Mouse (Mus musculus): ENCODE measurements at regions not wholly inside any gene's neighbourhood (a gene's known extent, or its start where the extent isn't known, plus 50 kb on each side); places are given as distances from the start of the nearest gene placed in this dataset.

DNA sequence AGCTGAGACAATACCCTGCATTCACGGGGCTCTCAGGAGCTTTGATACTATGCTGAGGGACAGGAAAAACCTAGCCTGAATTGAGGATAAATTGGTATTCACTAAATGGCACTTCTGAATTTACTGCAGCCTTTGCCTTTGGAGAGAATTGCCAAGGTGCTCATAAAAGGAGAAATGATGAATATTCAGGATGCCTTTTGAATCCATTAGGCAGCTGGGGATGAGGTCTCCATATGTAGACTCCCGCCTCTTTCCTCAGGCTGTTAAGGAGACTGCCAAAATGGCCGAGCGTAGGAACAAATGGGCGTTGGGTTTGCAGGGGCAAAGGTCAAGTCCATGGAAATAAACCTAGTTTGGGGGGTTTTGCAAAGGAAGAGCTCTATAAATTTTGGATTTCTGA lies 123.5 kb downstream of the Hlx start:
- intact Hi-C loops (cut with DNase I), result no loop called here
- no peak for DNase-seq (ENCODE audit: low spot score in 2 of 2)

DNA sequence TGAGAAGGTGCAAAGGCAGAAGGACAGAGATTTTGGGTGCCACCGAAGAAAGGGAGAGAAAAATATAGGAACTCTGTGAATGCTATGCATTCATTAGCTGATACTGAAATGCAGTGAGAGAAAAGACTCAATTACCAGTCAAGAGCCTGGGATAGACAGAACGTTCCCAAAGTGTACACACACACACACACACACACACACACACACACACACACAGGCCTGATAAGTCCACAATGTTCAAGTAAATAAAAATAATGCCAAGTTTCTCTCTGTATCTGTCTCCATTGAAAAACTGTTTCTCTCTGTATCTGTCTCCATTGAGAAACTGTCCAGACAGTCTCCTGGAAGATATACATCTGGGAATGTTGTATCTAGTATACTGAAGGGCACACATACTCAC lies 124.1 kb downstream of the Hlx start:
- no peak for DNase-seq (ENCODE audit: low spot score in 2 of 2)
- intact Hi-C loops (cut with DNase I), result no loop called here

DNA sequence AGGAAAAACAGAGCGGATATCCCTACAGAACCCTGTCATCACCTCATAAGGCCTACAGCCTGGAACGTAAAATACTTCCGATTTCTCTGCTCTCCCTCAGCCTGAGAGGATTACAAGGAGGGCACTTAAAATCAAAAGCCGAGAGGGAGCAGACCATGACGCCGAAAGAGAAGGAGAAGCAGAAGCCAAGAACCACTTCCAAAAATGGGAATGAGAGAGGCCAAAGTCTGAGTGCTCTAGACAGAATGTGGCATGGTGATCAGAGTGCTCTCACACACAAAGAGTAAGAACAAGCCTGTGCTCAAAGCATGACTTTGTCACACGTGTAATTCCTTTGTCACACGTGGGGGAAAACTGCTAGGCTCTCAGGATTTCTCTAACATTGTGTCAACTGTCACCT lies 125.9 kb downstream of the Hlx start:
- intact Hi-C loops (cut with DNase I), result no loop called here
- no peak for DNase-seq (ENCODE audit: low spot score in 2 of 2)

DNA sequence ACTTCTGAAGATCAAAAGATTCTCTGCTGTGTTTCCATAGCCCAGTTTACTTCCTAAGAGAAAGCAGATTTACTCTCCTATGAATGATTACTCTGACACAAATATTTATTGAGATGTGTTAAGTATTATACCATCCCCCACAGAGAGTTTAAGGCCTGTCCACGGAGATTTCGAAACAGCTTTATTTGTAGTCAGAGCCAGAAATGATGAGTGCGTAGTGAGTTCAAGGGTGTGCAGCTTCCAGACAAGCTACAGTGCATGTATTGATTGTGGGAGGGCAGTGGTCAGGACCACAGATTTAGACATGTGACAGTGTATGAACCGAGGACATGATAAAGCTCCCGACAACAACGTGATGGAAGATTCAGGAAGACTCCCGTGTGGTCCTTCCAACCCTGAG lies 126.8 kb downstream of the Hlx start:
- DNase-seq (ENCODE audit: low spot score in 2 of 2), result no peak
- intact Hi-C loops (cut with DNase I), result no loop called here

DNA sequence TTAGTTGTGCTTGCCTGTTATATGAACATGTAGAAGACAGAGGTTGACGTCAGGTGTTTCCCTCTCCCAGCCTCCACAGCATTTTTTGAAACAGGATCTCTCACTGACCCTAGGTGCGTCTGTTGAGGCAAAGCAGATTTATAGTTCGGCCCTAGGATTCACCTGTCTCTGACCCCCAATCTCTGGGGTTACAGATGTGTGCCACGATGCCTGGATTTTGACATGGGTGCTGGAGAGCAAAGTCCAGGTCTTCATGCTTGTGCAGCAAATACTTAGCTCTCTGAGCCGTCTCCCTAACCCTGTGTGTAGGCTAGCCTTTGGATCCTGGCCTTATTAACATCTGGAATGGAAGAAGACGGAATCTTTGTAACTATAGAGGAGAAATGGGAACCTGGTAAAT lies 129.3 kb downstream of the Hlx start:
- no peak for DNase-seq (ENCODE audit: low spot score in 2 of 2)
- intact Hi-C loops (cut with DNase I), result no loop called here

DNA sequence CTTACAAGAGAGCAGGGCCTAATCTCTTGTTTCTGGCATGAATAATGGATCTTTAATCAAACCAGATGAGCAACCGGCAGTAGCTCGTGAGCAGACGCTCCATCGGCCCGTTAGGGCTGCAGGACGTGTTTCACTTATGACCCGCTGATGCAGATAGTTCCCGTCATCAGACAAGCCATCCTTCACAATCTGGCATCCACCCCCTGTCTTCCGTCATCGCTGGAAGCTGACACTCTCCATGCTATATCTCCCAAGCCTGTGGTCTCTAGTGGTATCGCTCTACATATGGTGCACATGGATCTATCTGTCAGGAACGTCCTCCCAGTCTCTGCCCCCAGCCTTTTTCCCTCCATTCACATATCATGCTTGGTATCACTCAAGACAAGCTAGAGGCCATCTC lies 137.0 kb downstream of the Hlx start:
- DNase-seq (ENCODE audit: low spot score in 2 of 2), result no peak
- intact Hi-C loops (cut with DNase I), result no loop called here

DNA sequence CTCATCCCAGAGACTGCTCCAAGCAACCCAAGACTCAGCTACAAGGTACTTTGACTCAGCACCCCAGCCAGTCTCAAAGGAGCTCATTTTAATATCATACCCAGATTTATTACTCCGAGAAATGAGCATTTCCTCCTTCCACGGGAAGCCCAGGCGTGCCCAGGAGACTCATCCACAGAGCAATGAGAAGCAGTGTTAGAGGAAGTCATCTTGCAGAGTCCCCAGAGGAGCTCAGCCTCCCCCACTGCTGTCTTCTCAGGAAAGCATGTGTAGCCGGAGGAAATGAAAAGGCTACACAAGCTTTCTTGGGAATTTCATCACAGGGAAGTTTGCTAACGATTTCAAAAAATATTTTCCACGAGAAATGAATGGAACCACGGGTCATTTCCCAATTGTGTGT lies 141.8 kb downstream of the Hlx start:
- no peak for DNase-seq (ENCODE audit: low spot score in 2 of 2)
- intact Hi-C loops (cut with DNase I), result no loop called here

DNA sequence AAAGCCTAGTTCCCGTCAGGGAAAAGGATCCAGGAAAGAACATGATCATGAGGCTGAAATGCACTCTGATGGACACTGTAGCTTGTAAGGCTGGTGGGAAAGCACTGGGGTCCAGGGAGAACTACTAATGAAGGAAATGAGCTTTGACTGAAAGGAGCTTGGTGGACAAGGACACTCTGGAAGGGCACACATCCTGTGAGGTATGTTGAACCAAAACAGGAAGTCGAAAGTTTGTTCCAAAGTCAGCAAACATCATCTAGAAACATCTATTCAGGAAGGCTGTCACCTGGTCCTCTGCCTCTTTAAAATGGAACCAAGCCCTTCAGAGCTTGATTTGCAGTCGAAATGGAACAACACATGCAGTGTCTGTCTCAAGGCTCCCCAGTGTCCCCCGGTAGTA lies 143.1 kb downstream of the Hlx start:
- no peak for DNase-seq (ENCODE audit: low spot score in 2 of 2)
- intact Hi-C loops (cut with DNase I), result no loop called here

DNA sequence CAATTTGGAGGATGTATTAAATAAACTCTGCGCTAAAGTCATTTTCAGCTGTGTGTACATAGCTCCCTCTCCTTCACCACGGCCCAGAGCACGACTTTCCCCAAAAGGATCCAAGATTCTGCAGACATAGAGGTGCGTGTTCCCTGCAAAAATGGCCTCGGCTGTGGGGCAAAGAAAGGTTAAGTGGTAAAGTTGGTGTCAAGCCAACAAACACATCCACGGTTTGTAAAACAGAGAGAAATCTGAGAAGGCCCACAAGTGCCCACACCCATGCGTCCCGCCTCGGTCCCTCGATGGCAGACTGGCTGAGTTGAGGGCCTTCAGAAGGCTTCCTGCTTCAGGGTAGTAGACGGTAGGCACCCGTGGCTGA lies 147.9 kb downstream of the Hlx start:
- DNase-seq (ENCODE audit: low spot score in 2 of 2), result no peak
- intact Hi-C loops (cut with DNase I), result no loop called here

DNA sequence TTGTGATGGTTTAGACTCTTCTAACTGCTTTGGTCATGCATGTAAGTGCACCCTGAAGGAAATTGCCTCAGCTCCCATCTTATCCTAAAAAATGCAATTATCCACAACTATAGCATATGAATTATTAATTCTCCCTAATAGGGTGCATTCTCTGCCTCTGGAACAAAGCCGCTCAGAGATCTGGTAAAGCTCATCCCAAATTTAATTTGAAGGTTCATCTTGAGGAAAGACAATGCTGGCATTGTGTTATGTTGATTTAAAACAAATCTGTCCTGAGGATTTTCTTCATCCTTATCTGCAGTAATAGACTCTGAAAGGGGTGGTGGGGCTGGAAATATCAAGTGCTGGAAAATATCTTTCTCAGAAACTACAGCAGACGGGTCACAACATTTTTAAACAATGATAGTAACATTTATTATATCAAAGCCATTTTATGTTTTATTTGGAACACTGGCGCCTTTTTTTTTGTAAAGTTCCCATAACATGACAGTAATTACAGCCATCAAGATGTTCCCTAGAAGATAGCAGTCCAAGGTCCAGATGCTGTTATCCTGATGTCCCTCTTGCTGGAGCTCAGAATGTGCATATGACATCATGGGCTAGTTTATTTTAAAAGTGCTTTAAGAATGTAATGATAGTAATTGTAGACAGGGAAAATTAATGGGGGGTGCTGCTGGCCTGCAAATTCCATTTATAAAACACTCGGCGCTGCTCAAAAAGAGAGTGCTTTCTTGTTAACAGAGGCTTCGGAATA lies 148.5 kb downstream of the Hlx start:
- intact Hi-C loops (cut with DNase I), result no loop called here
- no peak for DNase-seq (ENCODE audit: low spot score in 2 of 2)

DNA sequence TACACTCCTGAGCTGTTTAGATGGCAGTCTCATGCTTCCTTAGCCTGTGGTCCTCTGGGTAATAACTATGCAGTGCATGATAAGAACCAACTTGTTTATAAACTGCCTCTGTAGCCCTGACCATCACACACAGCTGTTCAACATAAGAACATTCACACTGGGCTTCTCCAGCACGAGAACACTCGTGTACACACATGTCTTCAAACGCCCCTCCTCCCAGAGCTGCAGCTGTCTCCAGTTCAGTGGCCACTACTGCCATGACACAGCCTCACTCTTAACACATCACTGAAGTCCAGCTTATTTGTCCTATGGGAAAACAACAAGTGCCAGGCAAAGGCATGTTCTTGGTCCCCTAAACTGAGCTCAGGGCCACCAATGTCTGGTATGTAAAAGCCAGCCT lies 152.9 kb downstream of the Hlx start:
- DNase-seq (ENCODE audit: low spot score in 2 of 2), result no peak
- intact Hi-C loops (cut with DNase I), result no loop called here

DNA sequence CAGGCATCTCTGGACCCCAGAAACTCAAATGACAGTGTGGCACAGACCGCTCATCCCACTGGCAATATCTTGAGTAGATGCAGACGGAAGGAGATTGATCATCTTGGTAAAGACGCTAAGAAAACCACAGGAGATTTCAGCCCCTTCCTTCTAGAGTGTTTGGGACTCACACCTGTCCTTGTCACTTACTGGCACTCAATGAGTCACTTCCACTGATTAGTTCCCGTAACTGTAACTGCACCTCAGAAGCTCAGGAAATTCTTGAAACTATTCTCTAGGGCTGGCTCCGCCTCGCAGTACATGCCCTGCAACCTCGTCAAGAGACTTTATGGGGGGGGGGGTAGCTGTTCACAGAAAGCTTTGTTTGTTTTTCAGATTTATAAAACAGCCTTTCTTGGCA lies 155.9 kb downstream of the Hlx start:
- intact Hi-C loops (cut with DNase I), result no loop called here
- DNase-seq (ENCODE audit: low spot score in 2 of 2), result no peak

DNA sequence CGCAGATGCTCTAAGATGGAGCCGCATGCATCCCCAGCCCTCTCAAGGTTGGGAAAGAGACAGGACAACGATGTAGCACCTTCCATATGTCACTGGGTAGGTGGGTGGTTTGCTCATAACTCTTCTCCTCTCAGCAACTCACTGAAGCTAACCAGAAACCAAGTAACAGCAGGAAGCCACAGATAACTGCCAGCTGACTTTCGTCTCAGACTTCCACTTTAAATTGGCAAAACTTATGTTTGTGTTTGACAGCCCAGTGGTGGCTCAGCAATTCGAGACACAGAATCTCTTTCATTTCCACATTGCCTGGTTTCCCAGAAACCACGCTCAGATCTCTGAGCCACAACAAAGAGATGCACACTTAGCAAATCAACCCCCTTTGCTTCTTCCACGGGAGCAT lies 159.1 kb downstream of the Hlx start:
- intact Hi-C loops (cut with DNase I), result no loop called here
- no peak for DNase-seq (ENCODE audit: low spot score in 2 of 2)

DNA sequence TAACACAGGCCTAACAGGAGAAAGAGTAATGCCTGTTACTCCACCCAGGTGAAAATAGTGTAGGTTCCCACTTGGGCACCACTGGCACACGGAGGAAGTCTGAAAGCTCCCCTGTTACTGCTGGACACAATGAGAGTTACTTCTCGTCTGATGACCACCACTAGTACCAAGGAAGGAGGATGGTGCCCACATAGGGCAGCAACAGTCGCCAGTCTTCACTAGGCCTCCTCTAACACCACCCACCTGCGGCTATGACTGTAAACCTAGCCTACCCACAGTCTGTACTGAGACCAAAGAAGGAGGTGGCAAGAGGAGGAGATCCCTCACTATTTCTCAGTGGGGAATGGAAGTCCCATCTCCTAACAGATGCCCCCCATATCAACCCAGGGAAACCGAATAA lies 161.7 kb downstream of the Hlx start:
- intact Hi-C loops (cut with DNase I), result no loop called here
- DNase-seq (ENCODE audit: low spot score in 2 of 2), result no peak

DNA sequence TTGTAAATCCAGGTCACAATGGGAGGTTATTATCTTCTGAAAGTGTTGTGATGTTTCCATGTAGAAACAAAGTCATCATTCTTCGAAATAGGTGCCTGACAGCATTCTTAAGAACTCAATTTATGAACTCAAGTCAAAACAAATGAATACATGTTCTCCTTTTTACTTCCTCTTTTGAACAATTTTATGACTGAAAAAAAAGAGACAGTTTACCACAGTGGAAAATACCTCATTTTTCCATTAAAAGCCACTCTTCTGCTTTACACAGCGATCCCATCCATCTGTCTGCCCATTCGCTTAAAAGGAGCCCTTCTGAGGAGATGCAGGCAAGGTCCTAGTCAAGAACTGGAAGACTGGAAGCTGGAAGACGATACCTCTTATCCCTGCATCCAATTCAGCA lies 169.5 kb downstream of the Hlx start:
- intact Hi-C loops (cut with DNase I), result no loop called here
- DNase-seq (ENCODE audit: low spot score in 2 of 2), result no peak

DNA sequence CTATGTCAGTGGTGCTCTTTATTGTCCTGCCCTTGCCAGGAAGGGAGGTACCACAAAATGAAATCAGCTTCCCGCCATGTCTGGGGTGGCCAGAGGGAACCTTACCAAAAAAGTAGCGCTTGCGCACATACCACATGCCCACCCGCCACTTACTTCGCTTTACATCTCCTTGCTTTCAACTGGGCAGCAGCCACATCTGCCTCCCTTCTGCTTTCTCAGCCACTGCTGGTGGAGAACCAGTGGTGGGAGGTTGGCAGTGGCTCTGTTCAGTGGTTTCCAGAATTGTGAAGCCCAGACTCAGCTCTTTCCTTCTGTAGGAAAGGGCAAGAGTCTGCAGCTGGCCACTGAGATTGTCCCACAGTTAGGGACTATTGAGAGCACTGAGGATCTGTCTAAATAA lies 170.2 kb downstream of the Hlx start:
- intact Hi-C loops (cut with DNase I), result no loop called here
- no peak for DNase-seq (ENCODE audit: low spot score in 2 of 2)

DNA sequence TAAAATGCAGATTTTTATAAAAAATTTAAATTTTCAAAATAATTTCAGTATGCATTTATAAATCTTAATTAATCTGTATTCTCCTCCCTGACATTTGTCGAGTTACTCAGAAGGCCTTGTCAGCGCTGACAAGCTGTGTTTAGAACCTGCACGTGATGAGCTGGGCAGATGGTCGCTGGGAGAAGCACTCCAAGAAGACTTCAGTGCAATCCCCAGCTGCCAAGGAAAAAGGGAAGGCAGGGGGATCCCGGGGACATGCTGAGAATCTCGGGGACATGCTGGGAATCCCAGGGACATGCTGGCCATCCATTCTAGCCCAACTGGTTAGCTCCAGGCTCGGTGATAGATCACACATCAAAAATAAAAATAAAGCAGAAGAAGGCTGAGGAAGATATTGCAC lies 172.9 kb downstream of the Hlx start:
- peak; percentile 18 to 33 for DNase-seq (ENCODE audit: low spot score in 2 of 2)
- intact Hi-C loops (cut with DNase I), result no loop called here

DNA sequence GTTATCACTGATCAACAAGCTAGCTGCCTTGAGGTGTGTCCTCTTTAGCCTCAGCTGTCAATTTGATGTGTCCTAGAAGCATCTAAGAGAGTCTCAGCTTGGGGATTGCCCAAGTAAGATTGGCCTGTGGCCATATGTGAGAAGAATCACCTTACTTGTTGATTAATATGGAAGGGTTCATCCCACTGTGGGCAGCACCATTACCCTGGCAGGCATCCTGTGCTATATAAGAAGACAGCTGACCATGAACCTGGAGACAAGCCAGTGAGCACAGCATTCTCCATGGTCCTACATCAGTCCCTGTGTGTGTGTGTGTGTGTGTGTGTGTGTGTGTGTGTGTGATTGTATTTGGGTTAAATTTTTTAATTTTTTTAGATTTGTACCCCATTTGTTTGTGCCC lies 178.6 kb downstream of the Hlx start:
- no peak for DNase-seq (ENCODE audit: low spot score in 2 of 2)
- intact Hi-C loops (cut with DNase I), result no loop called here

DNA sequence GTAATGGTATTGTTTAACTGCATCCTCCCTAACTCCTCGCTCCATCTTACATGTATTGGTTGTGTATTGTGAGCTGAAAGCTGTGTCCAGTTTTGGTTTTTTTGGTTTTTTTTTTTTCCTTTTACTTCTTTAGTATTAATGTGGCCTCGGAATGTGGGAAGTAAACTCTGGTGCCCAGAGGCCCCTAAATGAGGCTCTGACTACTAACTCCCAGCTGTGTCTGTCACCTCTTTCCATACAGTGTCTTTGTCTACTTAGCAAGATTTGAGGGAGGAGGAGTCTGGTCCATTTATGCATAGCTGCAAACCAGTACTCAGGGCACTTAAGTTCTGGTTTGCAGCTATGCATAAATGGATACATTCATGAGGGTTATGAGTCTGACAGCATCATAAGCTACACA lies 181.9 kb downstream of the Hlx start:
- intact Hi-C loops (cut with DNase I), result no loop called here
- no peak for DNase-seq (ENCODE audit: low spot score in 2 of 2)

DNA sequence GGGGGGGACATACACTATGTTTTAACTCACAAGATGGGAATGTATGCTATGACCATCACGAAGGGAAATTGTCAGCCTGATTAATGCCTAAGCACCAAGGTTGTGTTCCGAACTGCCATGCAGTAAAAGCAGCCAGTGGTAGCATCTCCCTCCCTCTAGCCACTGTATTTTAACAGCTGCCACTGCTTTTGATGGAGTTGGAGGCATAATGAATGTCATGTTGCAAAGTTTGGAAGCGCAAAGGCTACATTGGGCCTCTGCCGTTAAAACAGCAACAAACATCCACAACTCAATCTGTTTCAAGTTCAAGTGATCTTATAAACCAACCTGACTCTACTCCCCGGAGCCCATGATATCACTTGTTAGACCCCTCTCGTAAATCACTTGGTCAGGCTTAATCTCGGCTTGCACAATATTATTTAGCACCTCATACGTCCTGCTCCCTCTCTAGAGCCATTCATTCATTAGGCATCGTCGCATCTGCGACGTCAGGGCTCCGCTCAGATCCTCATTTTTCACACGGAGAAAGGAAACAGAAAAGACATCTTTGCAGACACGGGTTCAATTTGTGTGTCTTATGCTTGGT lies 184.7 kb downstream of the Hlx start:
- intact Hi-C loops (cut with DNase I), result no loop called here
- no peak for DNase-seq (ENCODE audit: low spot score in 2 of 2)

DNA sequence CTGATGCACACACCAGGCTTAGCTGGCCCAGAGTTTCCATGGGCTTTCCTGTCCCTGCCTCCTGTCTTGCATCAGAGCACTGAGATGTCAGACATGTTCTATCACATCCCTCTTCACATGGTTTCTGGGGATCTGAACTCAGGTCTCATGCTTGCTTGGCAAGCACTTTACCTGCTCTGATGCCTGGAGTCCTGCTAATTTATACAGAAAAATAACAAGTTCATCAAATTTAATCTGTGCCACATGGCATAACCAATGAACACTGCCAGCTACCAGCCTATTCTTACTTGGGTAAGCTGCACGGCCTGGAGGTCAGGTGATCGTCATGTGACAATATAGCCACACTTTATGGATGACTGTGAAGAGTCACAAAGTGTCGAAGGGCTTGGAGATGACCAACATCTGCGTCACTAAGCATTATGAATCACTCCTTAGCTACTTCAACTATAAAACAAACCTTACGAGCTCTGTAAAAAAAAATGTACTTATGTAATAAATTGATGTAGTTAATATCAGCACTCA lies 186.2 kb downstream of the Hlx start:
- intact Hi-C loops (cut with DNase I), result no loop called here
- no peak for DNase-seq (ENCODE audit: low spot score in 2 of 2)

DNA sequence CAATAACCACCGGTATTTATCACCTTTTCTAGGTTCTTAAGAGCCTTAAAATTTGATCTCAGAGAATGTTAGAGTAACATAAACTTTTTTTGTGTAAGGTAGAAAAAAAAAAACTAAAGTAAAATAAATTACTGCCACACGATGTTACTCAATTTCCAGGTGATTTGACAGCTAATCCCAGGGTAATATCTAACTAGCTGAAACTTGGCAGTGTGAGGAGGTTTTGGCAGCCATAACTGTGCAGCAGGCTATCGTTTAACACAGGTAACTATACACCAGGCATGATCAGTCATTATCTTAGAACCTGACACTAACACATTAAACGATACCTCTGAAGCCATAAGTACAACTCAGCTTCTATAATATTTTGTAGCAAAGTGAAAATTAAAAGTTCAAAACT lies 187.3 kb downstream of the Hlx start:
- no peak for DNase-seq (ENCODE audit: low spot score in 2 of 2)
- intact Hi-C loops (cut with DNase I), result no loop called here

Data from left cerebral cortex, postnatal 14 days (tissue).